Mouse (Mus musculus): ENCODE data around the gene Sall2.
"Not testable (repeated sequence)": the region's sequence is repeated elsewhere in the genome, so short reads cannot be mapped to it uniquely, and the experiment has no call there.

Sall2 gene

DNA sequence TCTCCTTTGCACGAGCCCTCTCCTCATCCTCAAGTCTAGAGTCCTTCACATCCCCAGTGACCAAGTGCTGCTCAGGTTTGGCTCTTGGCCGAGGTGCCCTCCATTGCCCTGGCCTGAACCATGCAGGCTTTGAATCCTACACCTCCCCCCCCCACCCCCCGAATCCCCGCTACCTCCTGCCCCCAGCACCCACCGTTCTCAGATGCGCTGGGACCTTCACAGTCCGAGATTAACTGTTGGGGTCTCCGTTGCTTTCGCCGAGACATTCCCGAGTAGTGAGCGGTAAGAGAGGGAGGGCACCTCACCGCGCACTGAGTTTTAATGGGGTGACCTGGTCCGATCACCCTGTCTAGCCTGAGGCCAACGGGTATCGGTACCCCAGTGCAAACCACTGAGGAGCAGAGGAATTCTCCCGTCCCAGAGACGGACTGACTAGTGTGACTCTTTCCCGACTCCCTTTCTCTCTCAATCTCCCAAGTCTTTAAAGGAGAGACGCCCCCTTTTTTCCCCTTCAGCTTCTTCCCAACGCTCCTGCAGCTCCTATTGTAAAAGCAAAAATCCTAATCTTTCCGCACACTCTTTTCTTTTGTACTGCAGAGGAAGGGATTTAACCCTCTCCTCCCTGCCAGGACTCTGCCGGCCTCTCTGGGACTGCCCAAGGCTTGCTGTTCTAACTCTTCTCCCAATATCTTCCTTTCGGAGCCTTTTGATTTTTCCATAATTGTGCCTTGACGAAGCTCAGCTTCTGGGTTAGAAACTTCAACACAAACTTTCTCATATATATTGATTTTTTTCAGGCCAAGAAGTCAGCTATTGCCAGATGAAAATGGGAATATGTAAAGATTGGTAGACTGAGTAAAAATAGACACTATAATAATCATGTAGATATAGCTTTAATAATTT is at the start of gene Sall2:
Gene Sall2 (minus strand): TSS at position 853 of the 903 bp plus-strand sequence.
- DNase-seq, result no peak

DNA sequence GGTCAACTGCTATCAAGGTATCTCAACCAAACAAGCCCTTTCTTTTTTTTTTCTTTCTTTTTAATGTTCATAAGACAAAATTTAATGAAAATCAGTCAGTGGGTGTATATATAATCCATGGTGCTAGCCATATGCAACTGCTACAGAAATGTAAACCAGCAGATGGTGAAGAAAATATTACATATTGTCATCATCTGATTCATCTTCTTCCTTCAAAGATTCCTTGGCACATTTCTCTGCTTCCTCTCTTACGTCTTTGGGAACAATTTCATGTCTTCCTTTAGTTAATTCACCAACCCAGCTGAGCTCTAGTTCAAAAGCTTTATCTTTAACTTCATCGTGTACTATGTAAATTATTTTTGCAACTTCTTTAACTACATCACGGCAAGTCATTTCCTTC is 40.2 kb upstream of the Sall2 start:
- no peak for DNase-seq

DNA sequence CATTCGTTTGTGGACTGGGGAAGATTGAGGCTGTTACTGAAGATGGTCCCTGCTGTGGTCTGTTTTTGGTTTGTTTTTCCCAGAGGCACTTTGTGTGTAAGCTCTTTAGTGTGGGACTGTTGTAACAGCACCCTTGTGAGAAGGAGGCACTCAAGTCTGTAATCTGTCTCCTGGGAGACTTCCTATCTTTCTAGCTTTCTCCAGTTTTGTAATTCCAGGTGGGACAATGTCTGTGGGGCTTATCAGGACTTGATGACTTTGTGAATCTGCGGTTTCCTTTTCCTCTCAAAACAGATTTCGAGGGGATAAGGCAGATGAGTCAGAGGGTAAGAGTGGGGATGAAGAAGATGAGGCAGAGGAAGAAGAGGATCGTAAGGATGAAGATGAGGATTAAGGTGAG is 27.7 kb upstream of the Sall2 start, which contains the start of gene Olfr1513:
Gene Olfr1513 (minus strand): TSS at position 101 of the 400 bp plus-strand sequence.
- DNase-seq, result no peak

DNA sequence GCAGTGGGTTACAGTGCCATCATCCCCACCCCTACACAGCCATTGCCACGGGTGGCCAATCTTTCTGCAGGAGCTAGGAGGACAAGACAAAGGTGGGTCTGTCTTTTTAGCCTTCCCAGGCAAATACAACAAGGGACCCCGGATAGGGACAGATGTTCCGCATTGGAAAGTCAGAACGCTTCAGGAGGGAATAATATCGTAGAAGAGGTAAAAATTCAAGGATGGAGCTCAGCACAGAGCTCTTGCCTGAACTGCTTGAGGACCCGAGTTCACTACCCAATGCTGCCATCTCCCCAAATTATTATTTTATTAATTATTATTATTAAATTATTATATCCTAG is 10.9 kb upstream of the Sall2 start:
- no peak for DNase-seq

DNA sequence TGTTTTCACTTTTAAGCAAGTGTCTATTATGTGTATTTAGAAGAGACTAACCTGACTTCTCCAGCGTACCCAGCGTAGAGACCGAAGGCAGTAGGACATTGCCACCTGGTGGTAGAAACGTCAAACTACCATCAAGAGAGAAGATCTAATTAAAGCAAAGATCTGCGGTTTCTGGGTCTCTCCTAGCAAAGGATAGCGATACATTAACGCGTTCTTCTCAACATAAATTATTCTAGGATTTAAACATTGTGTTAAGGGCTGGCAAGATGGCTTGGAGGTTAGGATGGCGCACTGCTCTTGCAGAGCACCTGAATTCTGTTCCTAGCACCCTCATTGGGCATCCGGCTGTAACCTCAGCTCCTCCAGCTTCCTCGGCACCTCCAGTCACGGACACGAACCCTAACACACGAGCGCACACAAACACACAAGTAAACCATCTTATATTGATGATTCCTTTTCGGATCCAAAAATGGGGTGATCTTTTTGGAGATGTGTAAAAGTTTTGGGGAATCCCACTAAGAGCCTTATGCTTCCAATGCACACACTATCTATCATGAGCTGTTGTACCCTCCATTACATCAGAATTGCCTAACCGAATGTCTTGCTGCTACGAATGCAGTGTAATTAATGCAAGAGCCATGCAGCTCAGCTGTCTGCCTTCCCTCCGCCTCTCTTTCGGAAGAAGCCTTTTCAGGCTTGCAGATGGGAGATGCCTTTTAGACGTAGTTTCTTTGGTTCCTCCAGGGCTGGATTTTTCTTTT is 10.4 kb upstream of the Sall2 start:
- DNase-seq, result peak; percentile 61 to 65

DNA sequence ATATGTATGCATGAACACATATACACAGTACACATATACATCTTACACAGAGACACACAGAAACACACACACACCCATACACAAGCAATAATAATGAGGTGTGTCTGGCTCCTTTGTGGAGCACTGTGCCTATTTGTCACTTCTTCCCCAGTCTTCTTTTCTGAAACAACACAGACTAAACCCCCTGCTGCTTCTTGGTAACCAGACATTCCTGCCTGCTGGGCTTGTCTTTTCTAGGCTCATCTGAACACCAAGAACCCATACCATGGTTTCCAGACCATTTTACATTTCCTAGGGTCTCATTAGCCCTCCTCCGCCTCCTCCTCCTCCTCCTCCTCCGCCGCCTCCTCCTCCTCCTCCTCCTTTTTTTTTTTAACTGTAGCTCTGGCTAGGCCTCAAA is 3.6 kb upstream of the Sall2 start:
- DNase-seq, result no peak

DNA sequence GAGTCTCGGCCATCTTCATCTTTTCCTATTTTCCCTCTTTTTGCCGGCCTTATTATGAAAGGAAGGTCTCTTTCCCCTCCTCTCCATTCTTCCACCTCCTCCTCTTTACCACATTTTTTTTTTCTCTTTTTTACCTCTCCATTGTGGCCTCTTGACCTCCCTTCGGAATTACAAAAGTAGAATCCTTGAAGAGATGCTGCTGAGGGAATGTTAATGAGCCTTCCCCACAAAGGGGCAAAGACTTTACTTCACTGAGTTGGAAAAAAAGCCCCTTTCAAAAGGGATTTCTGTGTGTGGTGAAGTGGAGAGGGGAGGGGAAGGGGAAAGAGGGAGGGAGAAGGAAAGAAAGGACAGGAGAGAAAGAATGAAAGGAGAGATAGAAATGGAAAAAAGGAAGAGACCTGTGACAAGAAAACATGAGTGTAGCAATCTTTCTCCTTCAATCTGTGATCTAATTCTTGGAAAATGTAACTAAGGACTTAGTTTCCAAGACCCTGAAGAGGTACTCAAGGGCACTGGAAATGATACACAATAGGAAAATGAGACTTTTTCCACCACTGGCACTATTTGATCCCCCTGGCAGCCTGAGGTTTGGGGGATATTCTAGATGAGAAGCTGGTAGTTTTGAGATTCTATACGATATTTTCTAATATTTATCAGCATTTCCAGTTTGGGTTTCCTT is 2.6 kb upstream of the Sall2 start:
- DNase-seq, result no peak

DNA sequence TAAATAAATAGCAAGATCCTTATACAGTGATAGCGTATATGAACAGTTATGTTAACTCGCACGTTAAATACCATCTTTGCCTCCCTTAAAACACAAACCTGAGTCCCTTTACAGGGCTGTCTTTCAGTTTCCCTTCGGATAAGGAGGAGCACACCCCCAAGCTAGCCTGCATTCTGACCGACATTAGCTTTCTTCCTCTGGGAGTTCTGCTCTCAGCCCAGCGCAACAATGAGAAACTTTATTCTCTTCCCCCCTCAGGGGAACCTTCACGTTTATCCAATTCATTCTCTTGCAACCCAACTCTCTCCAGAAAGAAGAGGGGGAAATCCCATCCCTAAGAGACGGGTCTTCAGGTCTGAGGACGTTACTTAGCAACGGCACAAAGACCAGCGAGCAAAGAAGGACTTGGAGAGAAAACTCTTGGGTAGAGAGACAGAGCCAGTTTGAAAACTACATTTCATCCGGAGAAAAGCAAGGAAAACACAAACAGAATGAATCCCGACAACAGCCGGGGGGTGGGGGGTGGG is 1.1 kb downstream of the Sall2 start:
- no peak for DNase-seq

DNA sequence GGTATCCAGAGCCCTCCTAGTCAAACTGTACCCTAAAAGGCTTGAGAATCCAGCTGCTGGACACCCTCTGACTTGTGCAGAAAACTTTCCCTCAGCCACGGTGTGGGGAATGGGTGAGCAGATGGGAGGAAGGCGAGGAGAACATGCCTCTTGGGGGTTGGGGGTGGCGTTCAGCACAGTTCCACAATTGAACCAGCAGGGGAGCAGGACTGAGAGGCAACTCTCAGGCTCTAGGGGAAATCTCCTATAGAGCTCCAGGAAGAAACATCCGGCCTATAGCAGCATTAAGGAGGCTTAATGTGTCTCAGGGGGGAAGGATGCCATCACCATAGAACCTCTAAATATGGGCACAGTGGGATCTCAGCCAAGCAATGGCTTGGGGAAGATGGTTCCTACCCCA is 2.7 kb downstream of the Sall2 start:
- no peak for DNase-seq

DNA sequence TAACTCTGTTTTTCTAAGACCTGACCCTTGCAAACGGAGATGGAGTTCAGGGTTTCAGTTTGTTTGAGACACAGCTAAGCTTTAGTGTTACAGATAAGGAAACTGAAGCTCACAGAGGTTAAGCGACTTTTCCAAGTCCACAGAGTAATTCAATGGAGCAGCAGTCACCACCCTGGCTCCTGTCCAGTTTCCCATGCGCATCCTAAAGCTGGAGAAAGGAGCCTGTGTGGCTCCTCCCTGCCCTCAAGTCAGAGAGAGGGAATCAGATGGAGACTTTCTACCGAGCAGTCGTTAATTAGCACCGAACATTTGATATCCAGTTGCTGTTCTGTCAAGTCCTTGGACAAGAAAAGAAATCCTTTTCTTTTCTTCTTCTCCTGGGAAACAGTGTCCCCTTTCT is 9.2 kb downstream of the Sall2 start:
- no peak for DNase-seq

DNA sequence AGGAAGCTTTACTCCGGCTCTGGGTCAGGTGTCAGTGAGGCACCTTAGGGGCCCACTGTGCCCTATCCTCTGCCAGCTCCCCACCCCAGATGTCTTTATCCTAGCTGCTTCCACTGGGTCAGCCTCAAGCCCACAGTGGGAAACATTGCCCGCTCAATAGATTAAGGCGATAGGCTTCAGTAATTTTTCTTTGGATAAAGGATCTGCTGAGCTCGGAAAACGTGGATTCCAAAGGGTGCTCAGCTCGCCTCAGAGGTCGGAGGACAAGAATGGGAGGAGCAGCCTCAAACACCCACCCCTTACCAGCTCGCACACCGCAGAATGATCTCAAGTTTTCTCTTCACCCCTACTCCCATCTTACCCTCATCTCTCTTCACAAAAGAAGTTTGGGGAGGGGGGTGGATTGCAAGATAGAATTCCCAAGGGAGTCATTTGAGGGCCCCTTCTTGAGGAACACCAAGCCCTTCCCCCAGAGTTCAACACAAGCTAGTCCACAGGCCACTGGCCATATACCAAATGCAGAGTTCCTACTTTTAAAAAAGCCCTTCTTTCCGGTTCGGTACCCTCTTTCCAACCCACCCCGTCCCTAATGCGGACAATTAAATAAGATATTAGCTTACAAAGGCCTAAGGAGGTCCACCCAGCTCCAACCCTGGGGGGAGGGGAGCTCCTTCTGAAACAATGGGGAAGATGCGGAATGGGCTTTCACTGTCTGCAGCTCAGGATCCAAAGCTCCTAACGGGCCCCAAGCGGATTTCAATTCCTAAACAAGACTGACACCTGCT is 11.9 kb downstream of the Sall2 start:
- DNase-seq, result peak; percentile 68 to 73

DNA sequence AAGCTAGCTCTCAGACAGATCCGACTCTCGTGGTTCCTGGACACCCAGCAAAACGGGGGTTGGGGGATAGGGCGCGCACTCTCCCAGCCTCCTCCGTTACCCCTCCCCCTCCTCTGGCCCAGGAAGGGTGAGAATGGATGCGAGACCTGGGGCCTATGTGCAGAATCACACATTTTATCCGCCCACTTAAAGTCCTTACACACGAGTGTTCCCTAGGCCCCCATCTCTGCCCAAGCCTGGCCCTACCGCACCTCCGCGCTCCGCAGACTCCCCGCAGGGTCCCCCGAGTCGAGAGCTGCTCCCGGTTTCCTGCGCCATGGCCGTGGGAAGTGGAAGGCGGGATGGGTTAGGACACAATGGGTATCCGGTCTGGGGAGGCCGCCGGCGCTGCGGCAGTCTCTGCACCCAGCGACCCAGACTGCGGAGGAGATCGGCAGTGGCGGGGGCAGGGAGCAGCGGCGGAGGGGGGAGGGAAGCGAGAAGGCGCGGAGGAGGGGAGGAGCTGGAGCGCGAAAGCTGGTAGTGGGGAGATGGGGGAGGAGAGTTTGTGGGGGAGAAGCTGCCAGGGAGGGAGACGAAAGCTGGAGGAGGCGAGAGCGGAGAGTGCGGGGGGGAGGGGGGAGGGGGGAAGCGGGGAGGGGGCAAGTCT is 12.6 kb downstream of the Sall2 start:
- DNase-seq, result peak; percentile 58 to 66

DNA sequence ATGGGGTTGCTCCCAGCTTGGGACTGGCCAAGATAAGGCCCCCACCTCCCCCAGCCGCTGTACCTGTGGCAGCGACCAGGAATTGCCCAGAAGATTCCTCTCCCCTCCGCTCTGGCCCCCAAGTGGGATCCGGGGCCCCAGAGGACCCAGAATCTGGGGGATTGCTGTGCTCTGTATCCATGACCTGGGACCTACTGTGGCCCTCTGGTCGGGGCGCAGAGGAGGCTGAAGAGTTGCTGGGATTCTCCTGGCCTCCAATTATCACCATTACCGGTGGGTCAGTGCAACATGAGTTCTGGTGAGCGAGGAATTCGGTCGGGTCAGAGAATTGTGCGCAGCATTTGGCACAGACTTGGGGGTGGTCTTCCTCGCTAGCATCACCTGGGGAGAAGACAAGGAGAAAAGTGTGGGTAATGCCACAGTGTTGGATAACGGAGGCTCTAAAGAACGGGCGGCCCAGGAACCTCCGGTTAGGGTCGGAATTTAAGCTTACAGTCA is 13.2 kb downstream of the Sall2 start:
- DNase-seq, result no peak

DNA sequence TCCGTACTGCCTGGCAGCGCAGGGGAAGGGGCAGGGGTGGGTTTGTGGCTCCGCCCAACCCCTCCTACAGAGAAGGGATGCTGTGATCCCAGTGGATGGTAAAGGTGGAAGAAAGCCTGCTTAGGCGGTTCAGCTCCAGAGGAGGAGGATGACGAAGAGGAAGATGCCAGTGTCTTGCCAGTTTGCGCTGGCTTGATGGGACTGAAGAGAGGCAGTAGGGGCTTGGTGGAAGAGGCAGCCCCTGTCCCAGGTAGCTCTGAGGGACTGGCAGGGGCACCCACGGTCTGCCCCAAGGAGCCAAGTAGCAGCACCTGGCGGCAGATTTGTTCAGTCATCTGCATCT is 13.8 kb downstream of the Sall2 start:
- no peak for DNase-seq

DNA sequence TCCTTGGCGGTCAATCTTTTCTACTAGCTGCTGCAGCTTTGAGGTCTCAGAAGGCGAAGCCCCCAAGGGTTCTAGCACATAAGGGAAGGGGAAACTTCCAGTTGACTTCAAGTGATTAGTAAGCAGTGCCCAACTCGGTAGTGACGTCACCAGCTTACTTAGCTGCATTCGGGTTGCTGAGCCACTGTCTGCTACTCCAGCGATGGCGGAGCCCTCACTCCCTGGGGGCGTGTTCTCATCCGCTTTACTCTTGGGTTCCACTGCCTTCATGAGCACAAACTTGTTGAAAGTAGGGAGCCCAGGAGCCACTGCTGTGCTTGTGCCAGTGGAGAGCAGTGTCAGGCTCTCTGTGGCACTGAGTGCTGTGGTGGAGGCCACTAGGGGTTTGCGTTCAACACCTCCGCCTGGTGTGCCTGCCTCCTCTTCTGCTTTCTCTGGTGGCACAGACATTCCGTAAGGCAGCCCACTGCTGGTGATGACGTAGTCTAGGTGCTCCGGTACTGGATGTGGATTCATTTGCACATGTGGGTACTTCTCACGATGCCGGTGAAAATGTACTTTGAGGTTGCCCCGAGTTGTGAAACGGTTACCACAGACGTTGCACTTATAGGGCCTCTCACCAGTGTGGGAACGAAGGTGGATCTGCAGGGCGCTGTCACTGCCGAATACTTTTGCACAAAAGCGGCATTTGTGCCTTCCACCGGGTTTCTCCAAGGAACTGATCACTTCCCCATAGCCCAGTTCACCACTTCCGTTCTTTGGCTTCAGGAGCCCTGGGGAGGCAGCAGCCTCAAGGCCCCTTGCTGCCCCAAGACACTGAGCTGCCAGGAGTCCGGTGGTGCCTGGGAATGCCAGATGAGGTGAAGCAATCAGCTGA is 14.4 kb downstream of the Sall2 start:
- no peak for DNase-seq

DNA sequence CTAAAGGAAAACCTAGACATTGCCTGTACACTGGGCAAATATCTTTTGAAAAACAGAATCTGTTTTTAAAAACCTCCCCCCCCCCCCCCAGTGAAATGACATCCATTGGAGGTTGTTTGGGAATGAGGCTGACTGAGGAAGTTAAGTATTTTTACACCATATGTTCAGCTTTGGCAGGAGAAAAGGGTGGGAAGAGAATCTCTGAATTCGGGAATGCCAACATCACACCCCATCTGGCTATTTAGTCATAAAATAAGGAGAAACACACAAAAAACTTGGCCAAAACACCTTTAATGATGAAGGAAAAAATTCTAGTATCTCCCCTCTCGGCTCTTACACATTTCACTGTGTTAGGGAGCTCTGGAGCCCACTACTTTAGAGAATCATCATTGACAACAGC is 17.7 kb downstream of the Sall2 start:
- DNase-seq, result no peak

DNA sequence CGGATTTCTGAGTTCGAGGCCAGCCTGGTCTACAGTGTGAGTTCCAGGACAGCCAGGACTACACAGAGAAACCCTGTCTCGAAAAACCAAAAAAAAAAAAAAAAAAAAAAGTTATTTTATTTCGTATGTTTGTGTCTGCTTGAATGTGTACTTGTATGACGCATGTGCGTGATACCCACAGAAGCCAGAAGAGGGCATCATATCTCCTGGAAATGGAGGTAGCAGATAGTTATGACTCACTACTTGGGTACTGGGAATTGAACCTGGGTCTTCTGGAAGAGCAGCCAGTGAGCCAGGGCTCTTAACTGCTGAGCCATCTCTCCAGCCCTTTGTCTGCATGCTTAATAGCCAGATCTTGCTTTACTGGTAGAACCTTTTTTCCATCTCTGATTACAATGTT is 18.2 kb downstream of the Sall2 start:
- not testable (repeated sequence) for DNase-seq

DNA sequence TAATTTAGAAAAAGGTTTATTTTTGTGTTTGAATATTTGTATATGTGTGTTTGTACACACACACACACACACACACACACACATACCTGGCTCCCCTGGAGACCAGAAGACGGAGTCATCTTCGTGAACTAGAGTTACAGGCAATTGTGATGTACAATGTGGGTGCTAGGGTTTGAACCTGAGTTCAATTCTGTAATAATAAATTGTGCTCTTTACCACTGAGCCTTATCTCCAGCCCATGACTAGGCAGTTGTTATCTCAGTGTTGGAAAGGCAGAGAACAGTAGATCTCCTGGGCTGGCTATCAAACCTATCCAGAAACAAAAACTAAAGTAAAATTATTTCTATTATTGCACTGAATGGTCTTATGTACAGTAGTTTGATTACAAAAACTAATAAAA is 22.5 kb downstream of the Sall2 start:
- no peak for DNase-seq

DNA sequence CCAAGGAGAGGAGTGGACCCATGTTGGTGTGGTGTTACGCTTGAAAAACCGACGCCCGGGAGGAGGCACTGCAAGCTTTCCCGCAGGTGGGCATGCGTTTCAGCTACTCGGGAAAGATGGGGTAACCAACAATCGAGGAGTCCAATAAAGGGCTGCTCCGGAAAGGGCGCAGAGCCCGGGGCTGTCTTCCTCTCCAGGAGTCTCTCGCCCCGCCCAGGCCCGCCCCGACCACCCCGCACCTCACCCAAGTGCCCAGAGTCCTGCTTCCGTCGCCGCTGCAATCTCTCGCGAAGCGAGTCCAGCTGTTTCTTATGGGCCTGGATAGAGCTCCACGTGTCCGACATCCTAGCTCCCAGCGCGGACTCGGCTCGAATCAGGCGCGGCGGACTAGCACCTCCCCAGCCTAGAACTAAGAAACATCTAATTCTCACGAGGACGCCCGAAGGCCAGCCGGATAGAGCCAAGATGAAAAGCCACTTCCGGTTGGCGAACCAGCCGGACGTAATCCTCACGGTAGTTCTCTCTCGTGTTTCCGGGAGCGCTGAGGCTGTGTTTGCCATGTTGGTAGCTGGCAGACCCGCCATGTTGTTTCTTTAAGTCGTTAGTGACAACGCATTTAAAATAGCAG is 23.8 kb downstream of the Sall2 start, which contains the start of gene Mettl3:
Gene Mettl3 (minus strand): TSS at position 485 of the 628 bp plus-strand sequence.
- peak; percentile 92 to 94 for DNase-seq

DNA sequence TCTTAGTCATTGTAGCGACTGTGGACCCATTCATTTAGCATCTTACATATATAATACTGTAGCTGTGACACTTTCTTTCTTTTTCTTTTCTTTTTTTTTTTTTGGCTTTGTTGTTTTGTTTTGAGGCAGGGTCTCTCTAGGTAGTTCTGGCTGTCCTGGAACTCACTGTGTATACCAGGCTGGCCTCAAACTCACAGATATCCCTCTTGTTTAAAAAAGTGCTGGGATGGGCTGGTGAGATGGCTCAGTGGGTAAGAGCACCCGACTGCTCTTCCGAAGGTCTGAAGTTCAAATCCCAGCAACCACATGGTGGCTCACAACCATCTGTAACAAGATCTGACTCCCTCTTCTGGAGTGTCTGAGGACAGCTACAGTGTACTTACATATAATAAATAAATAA is 25.0 kb downstream of the Sall2 start:
- not testable (repeated sequence) for DNase-seq

Measured in kidney, adult 8-10 months (tissue).